Mouse (Mus musculus) urinary bladder, adult 18-20 months (tissue): ENCODE data around the gene Mark1.
A peak's percentile ranks its signal among the peaks of the same experiment; 100 is the strongest.

ENCODE experiments used
- DNase-seq, 2 experiments: peaks; one replicate each; pipeline ENCODE4 v3.0.0; 2022; ENCODE audit warnings: low spot score in 2 of 2, mixed read lengths in 2 of 2

Gene Mark1

DNA sequence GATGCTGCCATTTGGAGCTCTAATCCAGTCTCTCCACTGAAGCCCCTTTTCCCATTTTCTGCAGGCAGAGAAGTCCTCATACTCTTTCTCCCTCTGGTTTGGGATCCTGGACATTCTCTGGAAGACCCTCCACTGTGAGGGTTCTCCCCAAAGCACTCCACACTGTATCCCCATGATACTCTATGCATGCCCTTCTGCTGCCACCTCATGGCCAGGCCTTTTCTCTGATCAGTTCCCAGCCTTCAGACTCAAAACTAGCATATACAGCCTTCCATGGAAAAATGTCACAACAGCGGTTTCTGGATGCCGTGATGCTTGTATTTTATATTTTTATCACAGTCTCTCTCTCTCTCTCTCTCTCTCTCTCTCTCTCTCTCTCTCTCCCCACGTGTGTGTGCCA lies 107.4 kb downstream of the Mark1 start:
- no peak for DNase-seq

GRCm38 (mm10) chr1:184889454-184889853 lies 109.9 kb downstream of the Mark1 start:
- DNase-seq, result no peak

- DNase-seq, result no peak
Measured at GRCm38 (mm10) chr1:184886160-184886559, 113.2 kb downstream of the Mark1 start.

GRCm38 (mm10) chr1:184882281-184883268 lies 116.8 kb downstream of the Mark1 start, which contains the start of gene C130074G19Rik:
TSS of gene C130074G19Rik (minus strand) at chr1:184883218.
- DNase-seq, result peak; percentile 16 to 41

DNA sequence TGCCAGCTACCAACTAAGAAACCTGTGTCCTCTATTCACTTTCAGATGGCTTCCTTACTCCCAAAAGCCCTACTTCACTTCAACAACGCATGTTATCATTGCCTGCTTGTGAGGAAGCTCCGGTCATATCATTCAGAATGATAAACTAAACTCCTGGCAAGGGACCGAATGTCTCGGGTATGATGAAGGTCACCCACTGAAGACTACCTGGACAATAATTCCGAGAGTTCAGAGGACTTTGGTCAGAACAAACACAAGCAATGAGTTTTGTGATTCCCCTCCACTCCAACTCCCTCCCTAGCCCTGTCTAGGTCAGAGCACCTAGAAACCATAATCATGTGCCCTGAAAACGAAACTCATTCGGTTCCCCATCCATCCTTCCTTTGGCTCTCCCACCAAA lies 117.5 kb downstream of the Mark1 start:
- DNase-seq, result no peak

- DNase-seq, result no peak
Measured at GRCm38 (mm10) chr1:184881211-184881610, 118.2 kb downstream of the Mark1 start.

DNA sequence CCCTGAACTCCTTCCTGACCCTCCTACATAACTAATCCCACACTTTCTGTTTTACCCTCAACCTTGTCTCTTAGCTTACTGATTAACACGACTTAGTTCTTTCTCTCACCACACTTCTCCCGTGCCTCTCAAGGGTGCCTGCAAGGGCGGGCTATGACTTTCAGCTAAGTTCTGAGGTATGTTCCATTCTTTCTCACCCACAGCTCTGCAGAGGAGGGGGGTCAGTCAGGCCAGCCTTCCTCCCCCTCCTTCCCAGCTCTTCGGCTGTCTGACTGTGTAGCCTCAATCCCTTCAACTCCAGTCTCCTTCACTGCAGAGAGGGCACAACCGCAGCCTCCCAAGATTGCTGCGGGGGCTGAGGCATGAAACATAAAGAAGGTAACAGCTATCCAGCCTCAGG lies 120.5 kb downstream of the Mark1 start:
- DNase-seq, result no peak

DNA sequence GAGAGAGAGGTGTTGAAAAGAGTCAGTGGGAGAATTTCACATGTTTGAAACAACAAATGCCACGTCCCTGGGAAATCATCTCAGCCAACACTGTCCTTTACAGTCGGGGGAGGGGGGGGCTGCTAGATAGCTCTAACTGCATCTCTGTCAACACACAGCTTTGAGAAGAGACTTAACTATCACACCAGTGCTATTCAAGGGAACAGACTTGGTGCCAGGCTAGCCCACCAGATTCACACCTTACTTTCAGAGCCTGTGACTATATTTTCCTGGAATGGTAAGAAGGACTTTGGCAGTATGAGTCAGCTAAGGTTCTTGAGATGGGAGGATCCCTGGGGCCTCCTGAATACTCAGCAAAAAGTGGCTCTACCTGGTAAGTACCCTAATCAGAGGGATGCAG lies 122.1 kb downstream of the Mark1 start:
- DNase-seq, result no peak

DNA sequence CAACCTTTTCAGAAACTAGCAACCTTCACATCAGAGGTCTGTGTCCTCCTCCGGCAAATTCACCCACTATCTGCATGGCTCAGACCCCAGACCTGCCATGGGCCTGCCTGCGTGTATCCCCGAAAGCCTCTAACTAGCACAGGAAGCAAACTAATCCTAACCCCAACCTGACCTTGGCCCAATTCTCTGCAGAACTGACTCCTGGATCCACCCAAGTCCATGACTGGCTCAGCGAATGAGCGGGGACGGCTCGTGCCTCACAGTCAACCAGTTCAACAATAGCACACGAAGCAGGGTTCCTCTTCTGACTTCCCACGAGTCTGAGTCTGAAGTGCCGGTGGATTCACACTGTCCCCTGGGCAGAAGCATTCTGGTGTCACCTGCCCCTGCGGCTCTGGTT lies 125.5 kb downstream of the Mark1 start:
- no peak for DNase-seq

DNA sequence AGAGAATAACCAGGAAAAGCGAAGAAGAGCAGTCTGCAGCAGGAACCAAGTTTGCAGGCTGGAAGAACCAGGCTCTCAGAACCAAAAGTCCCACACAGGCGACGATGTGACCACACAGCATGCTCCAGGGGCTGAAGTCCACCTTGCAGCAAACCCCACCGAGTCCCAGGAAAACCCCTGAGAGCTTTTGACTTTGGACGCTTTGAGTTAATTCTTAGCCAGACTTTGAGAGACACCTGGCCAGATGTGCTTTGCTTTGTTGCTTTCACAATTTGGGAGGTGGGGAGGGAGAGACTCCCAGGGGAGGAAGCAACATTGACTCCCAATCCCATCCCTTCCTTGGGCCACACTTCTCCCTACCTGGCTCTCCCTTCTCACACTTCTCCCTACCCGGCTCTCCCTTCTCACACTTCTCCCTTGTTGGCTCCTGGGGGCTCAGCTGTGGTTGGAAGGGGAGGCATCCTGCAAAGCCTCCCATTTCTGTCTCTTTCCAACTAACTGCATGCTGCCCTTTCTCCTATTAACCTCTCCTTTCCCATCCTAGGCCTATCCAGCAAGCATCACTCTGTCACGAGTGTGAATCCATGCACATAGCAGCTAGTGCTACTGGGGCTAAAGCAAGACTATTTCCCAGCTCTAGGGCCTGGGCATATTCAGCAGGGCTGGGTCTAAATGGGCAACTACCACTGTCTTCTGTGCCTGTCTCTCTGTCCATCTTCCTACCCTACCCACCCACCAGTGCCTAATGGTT lies 127.1 kb downstream of the Mark1 start:
- DNase-seq, result no peak

DNA sequence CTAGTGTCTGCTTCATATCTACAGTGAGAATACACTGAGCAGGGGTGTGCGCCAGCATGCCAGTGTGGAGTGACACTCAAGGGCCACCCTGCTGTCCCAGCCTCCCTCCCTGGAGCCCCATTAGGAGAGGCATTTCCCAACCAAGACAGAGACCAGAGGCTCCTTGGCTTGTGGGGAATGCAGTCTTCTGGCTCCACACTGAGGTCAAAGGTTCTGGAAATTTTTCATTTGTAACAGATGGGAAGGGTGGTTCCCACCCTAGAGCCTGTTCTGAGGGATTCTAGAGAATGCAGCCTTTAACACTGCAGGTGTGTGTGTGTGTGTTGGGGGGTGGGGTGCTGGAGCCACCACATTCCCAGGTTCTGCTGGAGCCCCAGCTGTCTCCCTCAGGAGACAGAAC lies 127.9 kb downstream of the Mark1 start:
- no peak for DNase-seq

- DNase-seq, result no peak
Measured at GRCm38 (mm10) chr1:184870646-184871385, 128.6 kb downstream of the Mark1 start.

DNA sequence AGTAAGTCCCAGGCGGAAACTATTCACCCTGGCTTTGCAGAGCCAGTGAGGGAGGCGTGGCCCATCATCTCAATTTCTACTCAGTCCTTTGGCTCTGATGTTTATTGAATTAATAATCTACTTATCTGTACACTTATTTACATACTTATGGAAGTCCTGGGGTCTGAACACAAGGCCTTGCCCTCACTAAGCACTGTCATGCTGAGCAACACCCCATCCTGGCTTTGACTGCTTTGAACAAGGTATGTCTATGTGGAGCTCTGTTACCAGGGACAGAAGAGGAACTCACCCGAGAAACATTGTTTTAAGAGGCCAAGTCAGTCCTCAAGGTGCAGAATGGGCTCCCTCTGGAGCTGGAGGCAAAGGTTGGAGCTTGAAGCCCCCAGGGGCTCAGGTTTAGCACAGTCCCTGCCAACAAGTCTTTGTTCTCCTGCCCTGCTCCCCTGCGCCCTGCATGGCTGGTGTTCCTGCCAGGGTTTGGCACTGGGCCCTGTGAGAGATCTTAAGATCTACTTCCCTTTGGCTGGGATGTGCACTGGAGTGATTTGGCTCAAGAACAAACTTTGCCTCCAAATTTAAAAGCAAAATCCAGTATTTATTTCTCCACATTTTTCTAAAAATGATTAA lies 129.3 kb downstream of the Mark1 start:
- no peak for DNase-seq

DNA sequence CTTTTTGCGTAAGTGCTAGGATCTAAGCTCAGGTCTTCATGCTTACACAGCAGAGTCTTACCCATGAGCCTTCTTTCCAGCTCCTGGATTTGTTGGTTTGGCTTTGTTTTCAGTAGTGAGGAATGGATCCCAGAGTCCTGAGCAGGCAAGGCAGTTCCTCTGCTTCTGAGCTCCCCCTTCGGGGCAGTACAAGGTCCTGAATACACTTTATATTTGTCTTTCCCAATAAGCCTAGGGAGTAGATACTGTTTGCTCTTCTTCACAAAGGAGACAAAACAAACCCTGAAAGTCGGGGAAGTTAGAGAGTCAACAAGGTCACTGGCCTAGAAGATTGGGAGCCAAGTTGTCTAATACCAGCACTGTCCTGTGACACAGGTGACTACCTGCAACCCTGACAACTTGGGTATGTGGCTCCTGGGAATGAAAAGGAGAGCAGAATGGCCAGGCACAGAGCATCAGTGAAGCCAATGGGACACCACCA lies 131.7 kb downstream of the Mark1 start:
- no peak for DNase-seq

DNA sequence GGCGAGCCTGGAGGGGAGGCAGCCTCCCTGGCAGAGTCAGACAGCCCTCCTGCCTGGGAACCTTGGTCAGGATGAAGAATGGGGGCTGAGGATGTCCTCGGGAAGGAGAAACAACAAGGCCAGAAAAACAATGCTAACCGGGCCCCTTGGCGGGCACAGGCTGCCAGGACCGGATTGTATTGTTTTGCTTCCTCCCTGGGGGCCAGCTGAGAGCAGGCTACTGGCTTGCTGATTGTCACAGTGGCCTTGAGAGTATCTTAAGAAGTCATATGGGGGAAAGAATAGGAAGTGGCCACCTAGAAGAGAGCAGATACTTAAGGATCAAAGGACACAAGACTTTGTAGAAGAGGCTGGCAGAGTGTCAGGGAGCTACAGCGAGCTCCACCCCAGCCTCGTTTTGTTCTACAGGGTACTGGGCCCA lies 135.0 kb downstream of the Mark1 start:
- DNase-seq, result no peak

GRCm38 (mm10) chr1:184862636-184863035 lies 136.7 kb downstream of the Mark1 start:
- DNase-seq, result no peak

GRCm38 (mm10) chr1:184861551-184861950 lies 137.8 kb downstream of the Mark1 start:
- DNase-seq, result no peak

- no peak for DNase-seq
Measured at GRCm38 (mm10) chr1:184860276-184860675, 139.1 kb downstream of the Mark1 start.

GRCm38 (mm10) chr1:184858253-184858652 lies 141.1 kb downstream of the Mark1 start:
- no peak for DNase-seq

DNA sequence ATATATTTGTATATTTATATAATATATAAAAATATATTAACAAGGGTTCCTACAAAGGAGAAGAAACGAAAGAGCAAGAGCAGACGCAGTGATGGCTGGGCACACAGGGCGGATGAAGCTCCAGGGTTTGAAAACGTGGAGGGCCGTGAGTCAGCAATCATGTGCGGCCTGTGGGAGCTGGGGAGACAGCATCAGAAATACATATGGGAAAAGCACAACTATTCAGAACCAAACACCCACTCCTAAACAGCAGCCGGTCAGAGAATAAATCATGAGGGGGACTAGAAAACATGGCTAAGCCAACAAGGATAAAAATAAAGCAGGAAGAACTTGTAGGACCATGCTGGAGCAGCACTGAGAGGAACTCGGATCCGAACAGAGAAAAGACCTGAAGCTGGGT lies 142.2 kb downstream of the Mark1 start:
- no peak for DNase-seq

DNA sequence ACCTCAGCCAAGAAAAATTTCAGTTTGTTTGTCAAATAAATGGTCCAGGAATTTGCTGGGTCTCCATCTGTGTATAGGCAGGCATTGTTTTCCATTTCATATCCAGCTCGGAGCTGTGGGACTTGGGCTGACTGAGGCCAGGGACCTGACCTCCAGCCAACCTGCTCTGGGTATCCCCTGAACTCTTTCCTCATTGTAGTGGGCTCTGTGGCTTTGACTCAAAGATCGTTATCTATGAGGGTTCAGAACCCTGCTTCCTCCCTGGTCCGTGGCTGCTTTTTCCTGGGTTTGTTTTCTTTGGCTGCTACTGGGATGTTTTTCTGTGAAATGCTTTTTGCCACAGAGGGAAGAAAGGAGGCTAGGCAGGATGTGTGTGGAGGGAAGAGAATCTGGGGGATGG lies 145.4 kb downstream of the Mark1 start:
- no peak for DNase-seq
